Comparison of ENCODE assay signal across 16 mouse cellular contexts in genomic region chr3:88514231-88515094, GRCm38 (mm10). TPM values are rescaled to one million over a fixed set of nuclear protein-coding genes. Genes with fewer than 3 reads are reported as not detected.
DNase-seq lines count a peak whose midpoint lies in the region; ATAC-seq and TF ChIP-seq lines count a peak whose summit lies in the region.
"Had no signal": no experiment of that assay in that cellular context is flagged by ENCODE, and none has a peak within 500 bp of the region (broad histone marks: within the 10 kb centered on the region; RNA-seq: fewer than 3 reads in every experiment).

No protein-coding gene starts in this region.

- no peak for DNase-seq in heart, postnatal 0 days (ENCODE audit: low spot score)
- DNase-seq in heart, adult 8-10 months (ENCODE audit: low spot score) = no peak
- no peak for DNase-seq in ovary, postnatal 14 days (ENCODE audit: low spot score)
- no peak for DNase-seq in gastrocnemius, adult 8-10 months (ENCODE audit: low spot score in 2 of 2)
- DNase-seq: cerebellum, postnatal 25 days; thymus, postnatal 25 days had no signal

- no peak overlapping the region for H3K9ac ChIP-seq in heart, postnatal 0 days (replicated peaks; ENCODE audit: low read depth, low read length)
- H3K9ac ChIP-seq in embryonic facial prominence, embryonic 15.5 days = no peak overlapping the region
- H3K9ac ChIP-seq in lung, embryonic 15.5 days = no peak overlapping the region
- no peak overlapping the region for H3K9ac ChIP-seq in stomach, embryonic 16.5 days (ENCODE audit: low read length)
- H3K9ac ChIP-seq: hindbrain, embryonic 14.5 days; limb, embryonic 12.5 days had no signal

- H3K27me3 ChIP-seq in heart, postnatal 0 days (ENCODE audit: control insufficient read depth, insufficient read depth, low read length) = no peaks in the 10 kb centered on the region
- no peaks in the 10 kb centered on the region for H3K27me3 ChIP-seq in embryonic facial prominence, embryonic 15.5 days
- no peaks in the 10 kb centered on the region for H3K27me3 ChIP-seq in lung, embryonic 15.5 days
- no peaks in the 10 kb centered on the region for H3K27me3 ChIP-seq in stomach, embryonic 16.5 days (ENCODE audit: control insufficient read depth, insufficient read depth, low read length)
- H3K27me3 ChIP-seq: heart, embryonic 13.5 days; limb, embryonic 12.5 days had no signal

- TF ChIP-seq CTCF in heart, postnatal 0 days (IDR thresholded peaks at IDR 0.05; ENCODE audit: low read depth) = no peak

- H3K4me1 ChIP-seq in heart, postnatal 0 days (ENCODE audit: control insufficient read depth, insufficient read depth) = peaks cover 29% of the 10 kb centered on the region
- peaks cover 75% of the 10 kb centered on the region for H3K4me1 ChIP-seq in embryonic facial prominence, embryonic 15.5 days
- peaks cover 52% of the 10 kb centered on the region for H3K4me1 ChIP-seq in lung, embryonic 15.5 days
- H3K4me1 ChIP-seq in stomach, embryonic 16.5 days (ENCODE audit: control insufficient read depth, insufficient read depth, low read length) = peaks cover 42% of the 10 kb centered on the region

- peak overlapping the region; percentile 36 for H3K27ac ChIP-seq in heart, postnatal 0 days (ENCODE audit: low read depth)
- H3K27ac ChIP-seq in embryonic facial prominence, embryonic 15.5 days (replicated peaks) = peak overlapping the region; percentile 94
- peak overlapping the region; percentile 21; the same call in 1 of the 2 replicates for H3K27ac ChIP-seq in lung, embryonic 15.5 days
- H3K27ac ChIP-seq in stomach, embryonic 16.5 days (ENCODE audit: low read length) = peak overlapping the region; percentile 28; the same call in 1 of the 2 replicates
- H3K27ac ChIP-seq: hindbrain, embryonic 14.5 days; kidney, postnatal 0 days had no signal

- no peaks in the 10 kb centered on the region for H3K36me3 ChIP-seq in heart, postnatal 0 days (replicated peaks; ENCODE audit: control insufficient read depth, insufficient read depth, low read length)
- no peaks in the 10 kb centered on the region for H3K36me3 ChIP-seq in embryonic facial prominence, embryonic 15.5 days
- no peaks in the 10 kb centered on the region for H3K36me3 ChIP-seq in lung, embryonic 15.5 days
- H3K36me3 ChIP-seq in stomach, embryonic 16.5 days (ENCODE audit: control insufficient read depth, insufficient read depth, low read length) = no peaks in the 10 kb centered on the region
- H3K36me3 ChIP-seq: heart, embryonic 13.5 days; limb, embryonic 12.5 days had no signal

- ATAC-seq in heart, postnatal 0 days (ENCODE audit: insufficient read depth, low read depth) = no peak
- no peak for ATAC-seq in embryonic facial prominence, embryonic 15.5 days (ENCODE audit: insufficient number of reproducible peaks, low FRiP score, low TSS enrichment, low read depth)
- no peak for ATAC-seq in lung, embryonic 15.5 days (ENCODE audit: borderline replicate concordance, extremely low read depth, low FRiP score, low TSS enrichment)
- ATAC-seq in stomach, embryonic 16.5 days (ENCODE audit: insufficient read depth, low FRiP score) = no peak
- ATAC-seq in inflammation-experienced regulatory T-cells, adult 6 months = no peak

- no peak overlapping the region for H3K4me3 ChIP-seq in heart, postnatal 0 days (ENCODE audit: low read depth, low read length)
- no peak overlapping the region for H3K4me3 ChIP-seq in embryonic facial prominence, embryonic 15.5 days (replicated peaks)
- H3K4me3 ChIP-seq in lung, embryonic 15.5 days = no peak overlapping the region
- H3K4me3 ChIP-seq in stomach, embryonic 16.5 days (replicated peaks; ENCODE audit: low read length) = no peak overlapping the region
- H3K4me3 ChIP-seq: heart, embryonic 13.5 days; limb, embryonic 12.5 days had no signal

- no peak overlapping the region for H3K4me2 ChIP-seq in heart, postnatal 0 days (ENCODE audit: low read depth, low read length)
- H3K4me2 ChIP-seq in embryonic facial prominence, embryonic 15.5 days (replicated peaks) = no peak overlapping the region
- peak overlapping the region; percentile 17; the same call in 1 of the 2 replicates for H3K4me2 ChIP-seq in lung, embryonic 15.5 days
- H3K4me2 ChIP-seq in stomach, embryonic 16.5 days (ENCODE audit: low read depth, low read length) = no peak overlapping the region
- H3K4me2 ChIP-seq: heart, embryonic 13.5 days; hindbrain, embryonic 14.5 days had no signal

- TF ChIP-seq EP300 in heart, postnatal 0 days (IDR thresholded peaks at IDR 0.05; ENCODE audit: low read depth) = no peak

- no peaks in the 10 kb centered on the region for H3K9me3 ChIP-seq in heart, postnatal 0 days (replicated peaks; ENCODE audit: control insufficient read depth, low read length)
- no peaks in the 10 kb centered on the region for H3K9me3 ChIP-seq in embryonic facial prominence, embryonic 15.5 days (replicated peaks)
- no peaks in the 10 kb centered on the region for H3K9me3 ChIP-seq in lung, embryonic 15.5 days
- H3K9me3 ChIP-seq in stomach, embryonic 16.5 days (replicated peaks; ENCODE audit: control insufficient read depth, low read length) = no peaks in the 10 kb centered on the region
- H3K9me3 ChIP-seq: heart, embryonic 13.5 days; limb, embryonic 12.5 days had no signal

- WGBS in heart, postnatal 0 days = 69% methylated on average over 10 of the region's 10 CpGs
- 62% methylated on average over 10 of the region's 10 CpGs for WGBS in embryonic facial prominence, embryonic 15.5 days
- WGBS in lung, embryonic 15.5 days = 62% methylated on average over 10 of the region's 10 CpGs
- 70% methylated on average over 10 of the region's 10 CpGs for WGBS in stomach, embryonic 16.5 days

RNA-seq across cellular contexts. Expression of gene Lmna, which starts 4.7 kb away (rescaled TPM):
- total RNA-seq in heart, postnatal 0 days (2014; rRNA removed; ENCODE audit: low replicate concordance) = 156 and 210 TPM in 2 replicates
- polyA plus RNA-seq in heart, postnatal 0 days (2015; fragmentation: Nextera tagmentation; extraction: Ambion mirVana) = 109 and 122 TPM in 2 replicates
- total RNA-seq in heart, adult 8-10 months (2022) = 100 to 1,000 TPM; 112 to 127 (median 118) TPM
- 625 and 678 TPM in 2 replicates for polyA plus RNA-seq in embryonic facial prominence, embryonic 15.5 days (2015; fragmentation: Nextera tagmentation; extraction: Ambion mirVana)
- polyA plus RNA-seq in lung, embryonic 15.5 days (2015; fragmentation: Nextera tagmentation; extraction: Ambion mirVana) = 111 and 121 TPM in 2 replicates
- 266 and 298 TPM in 2 replicates for polyA plus RNA-seq in stomach, embryonic 16.5 days (2015; fragmentation: Nextera tagmentation; extraction: Ambion mirVana)
- 1 to 10 TPM; 2.6 to 8.0 (median 4.0) TPM for polyA plus RNA-seq in inflammation-experienced regulatory T-cells, adult 6 months (2017; shearing (Covaris generic))
- total RNA-seq in gastrocnemius, adult 8-10 months (2022) = 10 to 100 TPM; 59.0 to 76.0 (median 67.8) TPM

RNA-seq across cellular contexts. Expression of gene Mex3a, which starts 17.7 kb away (rescaled TPM):
- total RNA-seq in heart, postnatal 0 days (2014; rRNA removed; ENCODE audit: low replicate concordance) = 6.0 and 9.7 TPM in 2 replicates
- polyA plus RNA-seq in heart, postnatal 0 days (2015; fragmentation: Nextera tagmentation; extraction: Ambion mirVana) = 2.6 and 2.7 TPM in 2 replicates
- total RNA-seq in heart, adult 8-10 months (2022) = under 1 TPM; 0.28 to 0.44 (median 0.33) TPM
- 22.5 and 22.8 TPM in 2 replicates for polyA plus RNA-seq in embryonic facial prominence, embryonic 15.5 days (2015; fragmentation: Nextera tagmentation; extraction: Ambion mirVana)
- polyA plus RNA-seq in lung, embryonic 15.5 days (2015; fragmentation: Nextera tagmentation; extraction: Ambion mirVana) = 15.8 and 16.8 TPM in 2 replicates
- 9.9 and 11.4 TPM in 2 replicates for polyA plus RNA-seq in stomach, embryonic 16.5 days (2015; fragmentation: Nextera tagmentation; extraction: Ambion mirVana)
- under 1 TPM; 0.17 to 0.20 (median 0.18) TPM for polyA plus RNA-seq in inflammation-experienced regulatory T-cells, adult 6 months (2017; shearing (Covaris generic))
- total RNA-seq in gastrocnemius, adult 8-10 months (2022) = under 1 TPM; 0.07 to 0.31 (median 0.15) TPM

RNA-seq across cellular contexts. Expression of gene Rab25, which starts 33.6 kb away (rescaled TPM):
- 0.39 and 2.5 TPM in 2 replicates for total RNA-seq in heart, postnatal 0 days (2014; rRNA removed; ENCODE audit: low replicate concordance)
- 0.16 TPM in 1 of 2 replicates, not detected in the other for polyA plus RNA-seq in heart, postnatal 0 days (2015; fragmentation: Nextera tagmentation; extraction: Ambion mirVana)
- not detected for total RNA-seq in heart, adult 8-10 months (2022)
- 96.3 and 107 TPM in 2 replicates for polyA plus RNA-seq in embryonic facial prominence, embryonic 15.5 days (2015; fragmentation: Nextera tagmentation; extraction: Ambion mirVana)
- polyA plus RNA-seq in lung, embryonic 15.5 days (2015; fragmentation: Nextera tagmentation; extraction: Ambion mirVana) = 33.1 and 36.4 TPM in 2 replicates
- 144 and 197 TPM in 2 replicates for polyA plus RNA-seq in stomach, embryonic 16.5 days (2015; fragmentation: Nextera tagmentation; extraction: Ambion mirVana)
- not detected for polyA plus RNA-seq in inflammation-experienced regulatory T-cells, adult 6 months (2017; shearing (Covaris generic))
- not detected for total RNA-seq in gastrocnemius, adult 8-10 months (2022)
- total RNA-seq: layer of hippocampus, postnatal 10 days had no signal
- polyA plus RNA-seq: activated CD4-positive, CD25-positive, alpha-beta regulatory T cell, adult 4 months had no signal

RNA-seq across cellular contexts. Expression of gene Lamtor2, which starts 38.4 kb away (rescaled TPM):
- 3.6 and 34.6 TPM in 2 replicates for total RNA-seq in heart, postnatal 0 days (2014; rRNA removed; ENCODE audit: low replicate concordance)
- 131 and 136 TPM in 2 replicates for polyA plus RNA-seq in heart, postnatal 0 days (2015; fragmentation: Nextera tagmentation; extraction: Ambion mirVana)
- total RNA-seq in heart, adult 8-10 months (2022) = 100 to 1,000 TPM; 104 to 116 (median 107) TPM
- polyA plus RNA-seq in embryonic facial prominence, embryonic 15.5 days (2015; fragmentation: Nextera tagmentation; extraction: Ambion mirVana) = 183 and 199 TPM in 2 replicates
- polyA plus RNA-seq in lung, embryonic 15.5 days (2015; fragmentation: Nextera tagmentation; extraction: Ambion mirVana) = 165 and 178 TPM in 2 replicates
- 188 and 190 TPM in 2 replicates for polyA plus RNA-seq in stomach, embryonic 16.5 days (2015; fragmentation: Nextera tagmentation; extraction: Ambion mirVana)
- 100 to 1,000 TPM; 149 to 189 (median 187) TPM for polyA plus RNA-seq in inflammation-experienced regulatory T-cells, adult 6 months (2017; shearing (Covaris generic))
- total RNA-seq in gastrocnemius, adult 8-10 months (2022) = 10 to 100 TPM; 83.0 to 95.4 (median 86.1) TPM

RNA-seq across cellular contexts. Expression of gene Ubqln4, which starts 39.1 kb away (rescaled TPM):
- total RNA-seq in heart, postnatal 0 days (2014; rRNA removed; ENCODE audit: low replicate concordance) = 74.9 and 82.4 TPM in 2 replicates
- 18.3 and 19.0 TPM in 2 replicates for polyA plus RNA-seq in heart, postnatal 0 days (2015; fragmentation: Nextera tagmentation; extraction: Ambion mirVana)
- 10 to 100 TPM; 68.8 to 90.5 (median 77.6) TPM for total RNA-seq in heart, adult 8-10 months (2022)
- polyA plus RNA-seq in embryonic facial prominence, embryonic 15.5 days (2015; fragmentation: Nextera tagmentation; extraction: Ambion mirVana) = 44.4 and 47.6 TPM in 2 replicates
- polyA plus RNA-seq in lung, embryonic 15.5 days (2015; fragmentation: Nextera tagmentation; extraction: Ambion mirVana) = 46.4 and 49.4 TPM in 2 replicates
- 33.3 and 34.0 TPM in 2 replicates for polyA plus RNA-seq in stomach, embryonic 16.5 days (2015; fragmentation: Nextera tagmentation; extraction: Ambion mirVana)
- 10 to 100 TPM in 2 of 3 experiments, 1 to 10 TPM in 1; 9.8 to 15.5 (median 12.1) TPM for polyA plus RNA-seq in inflammation-experienced regulatory T-cells, adult 6 months (2017; shearing (Covaris generic))
- total RNA-seq in gastrocnemius, adult 8-10 months (2022) = 100 to 1,000 TPM in 1 of 4 experiments, 10 to 100 TPM in 3; 91.9 to 112 (median 94.6) TPM

Comparison
In these comparisons a context has a peak if more than half of its experiments do, and no peak if none do; other contexts are left out.
1. H3K27ac ChIP-seq: peak in every context shown above with its lines; median percentile 94 in embryonic facial prominence, embryonic 15.5 days; 36 in heart, postnatal 0 days; 28 in stomach, embryonic 16.5 days; 21 in lung, embryonic 15.5 days.
2. RNA of gene Lmna, which starts 4.7 kb away (polyA plus RNA-seq): 625 to 678 TPM in embryonic facial prominence, embryonic 15.5 days, 266 to 298 TPM in stomach, embryonic 16.5 days, 109 to 122 TPM in heart, postnatal 0 days and 111 to 121 TPM in lung, embryonic 15.5 days; 2.6 to 8.0 TPM in inflammation-experienced regulatory T-cells, adult 6 months; every median in the first group is over 10 times any median in the second.
3. RNA of gene Rab25, which starts 33.6 kb away (polyA plus RNA-seq): 144 to 197 TPM in stomach, embryonic 16.5 days, 96.3 to 107 TPM in embryonic facial prominence, embryonic 15.5 days and 33.1 to 36.4 TPM in lung, embryonic 15.5 days; 0.16 TPM in heart, postnatal 0 days and not detected in inflammation-experienced regulatory T-cells, adult 6 months; every median in the first group is over 10 times any median in the second.